Mouse (Mus musculus) kidney, postnatal 14 days (tissue): ENCODE results near the gene Kcnk16.
A peak's percentile ranks its signal among the peaks of the same experiment; 100 is the strongest.

ENCODE experiments used
- DNase-seq: peaks from one replicate; pipeline ENCODE4 v3.0.0; 2022; ENCODE audit warnings: mixed read lengths

The Kcnk16 gene

DNA sequence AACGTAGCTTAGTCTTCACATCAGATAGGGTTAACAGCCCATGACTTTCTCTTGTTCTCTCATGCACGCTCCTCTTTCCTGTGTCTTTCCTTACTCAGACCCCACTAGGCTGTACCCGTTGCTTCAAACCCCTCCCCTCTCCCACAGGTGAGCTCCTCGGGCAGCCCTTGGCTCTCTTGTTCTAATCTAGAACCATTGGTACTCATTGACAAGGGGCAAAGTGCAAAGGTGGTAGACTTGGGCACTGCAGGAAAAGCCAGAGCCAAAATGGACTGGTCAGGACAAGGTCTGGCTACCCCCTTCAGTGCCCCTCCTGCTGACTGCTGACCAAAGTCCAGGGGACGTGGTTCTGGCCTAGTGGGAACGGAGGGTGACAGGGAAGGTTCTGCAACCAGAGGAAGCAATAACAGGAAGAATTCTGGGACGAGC lies 38.9 kb downstream of the Kcnk16 start:
- DNase-seq = peak; percentile 85

DNA sequence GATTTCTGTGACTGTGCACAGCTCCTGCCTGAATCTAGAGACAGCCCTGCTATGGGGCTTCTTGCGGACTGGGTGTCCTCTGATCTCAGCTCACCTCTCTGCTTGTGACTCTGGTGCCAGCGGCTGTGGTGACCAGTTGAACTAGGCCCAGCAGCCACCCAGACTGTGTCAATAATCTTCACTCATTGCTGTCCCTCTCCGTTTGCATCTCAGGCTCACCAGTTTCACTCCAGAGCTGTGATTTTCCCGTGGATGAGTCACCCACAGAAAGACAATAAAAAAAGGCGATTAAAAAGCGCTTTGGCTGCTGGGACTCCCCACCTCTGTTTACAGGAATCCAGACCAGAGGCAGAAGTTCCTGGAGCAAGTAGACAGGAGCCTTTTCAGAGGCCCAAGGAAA lies 39.6 kb downstream of the Kcnk16 start:
- DNase-seq = no peak

- DNase-seq = peak; percentile 81
Observed at GRCm38 (mm10) chr14:20228336-20228735, 40.7 kb downstream of the Kcnk16 start.

DNA sequence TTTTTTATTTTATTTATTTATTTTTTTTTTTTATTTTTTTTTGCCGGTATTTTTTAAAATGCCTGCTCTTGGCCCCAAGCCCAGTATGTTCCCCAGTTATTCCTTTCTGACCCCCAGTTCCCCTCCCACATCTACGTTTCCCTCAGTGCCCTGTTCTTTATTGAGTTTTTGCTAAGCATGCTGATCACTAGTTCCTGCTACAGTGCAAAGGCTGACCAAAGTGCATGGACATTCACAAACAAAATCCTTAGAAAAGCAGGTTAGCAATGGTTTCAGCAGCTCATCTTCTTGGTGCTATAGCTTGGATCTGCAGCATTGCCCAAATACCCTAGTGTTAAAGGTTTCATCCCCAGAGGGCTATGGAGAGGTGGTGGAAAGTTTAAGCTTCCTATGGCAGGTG lies 42.0 kb downstream of the Kcnk16 start:
- peak; percentile 40 for DNase-seq

- no peak for DNase-seq
Observed at GRCm38 (mm10) chr14:20226488-20226887, 42.5 kb downstream of the Kcnk16 start.

DNA sequence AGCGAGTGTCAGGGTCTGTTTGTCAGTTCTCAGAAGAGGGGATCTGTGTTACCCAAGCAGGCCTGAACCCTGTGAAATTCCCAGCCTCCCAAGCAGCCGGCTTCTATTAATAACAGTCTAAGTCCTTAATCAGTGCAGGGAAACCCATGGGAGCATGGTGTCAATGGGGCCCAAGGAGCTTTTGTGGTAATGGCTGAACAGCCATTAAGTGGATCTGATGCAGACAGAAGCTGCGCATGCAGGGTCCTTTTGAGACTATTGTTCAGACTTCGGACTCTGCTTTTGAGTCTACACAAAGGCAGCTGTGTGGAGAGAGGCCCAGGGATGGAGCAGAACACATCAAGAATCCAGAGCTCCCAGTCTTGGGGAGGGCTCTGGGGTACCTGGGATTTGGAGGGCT lies 43.5 kb downstream of the Kcnk16 start:
- DNase-seq = no peak

GRCm38 (mm10) chr14:20224576-20225218 lies 44.3 kb downstream of the Kcnk16 start:
- peak; percentile 76 for DNase-seq

DNA sequence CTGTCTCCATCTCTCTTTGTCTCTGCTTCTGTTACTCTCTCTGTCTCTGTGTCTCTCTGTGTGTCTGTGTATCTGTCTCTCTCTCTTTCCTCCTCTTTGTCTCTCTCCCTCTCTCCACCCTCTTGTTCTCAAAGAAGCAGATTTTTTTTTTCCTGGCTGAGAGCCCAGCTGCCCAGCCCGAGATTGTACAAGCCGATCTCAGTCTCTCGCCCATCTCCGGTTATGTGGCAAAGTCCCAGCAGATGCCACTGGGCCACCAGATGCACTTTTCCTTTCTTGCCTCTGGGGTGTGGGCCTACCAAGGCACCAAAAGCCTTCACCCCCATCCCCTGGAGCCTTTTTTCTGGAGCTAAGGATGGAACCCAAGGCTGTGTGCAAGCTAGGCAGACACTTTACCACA lies 44.8 kb downstream of the Kcnk16 start:
- DNase-seq = peak; percentile 82

GRCm38 (mm10) chr14:20223253-20223652 lies 45.7 kb downstream of the Kcnk16 start:
- no peak for DNase-seq

DNA sequence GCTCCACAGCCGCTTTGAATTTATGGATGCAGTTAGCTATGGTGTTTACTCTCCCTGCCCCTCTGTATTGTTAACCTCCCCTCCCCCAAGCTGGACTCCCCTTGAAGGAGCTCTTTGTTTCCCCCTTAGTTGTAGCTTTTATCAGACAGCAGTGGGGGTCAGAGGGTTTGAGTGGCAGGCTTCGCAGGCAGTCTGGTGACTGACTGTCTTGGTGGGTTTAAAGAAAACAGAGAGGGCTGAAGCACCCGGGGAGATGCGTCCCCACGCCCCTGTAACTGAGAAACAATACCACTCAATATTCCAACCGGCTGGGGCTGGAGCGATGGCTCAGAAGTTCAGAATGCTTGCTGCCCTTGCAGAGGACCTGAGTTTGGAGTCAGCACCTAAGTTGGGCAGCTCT lies 47.9 kb downstream of the Kcnk16 start:
- no peak for DNase-seq

DNA sequence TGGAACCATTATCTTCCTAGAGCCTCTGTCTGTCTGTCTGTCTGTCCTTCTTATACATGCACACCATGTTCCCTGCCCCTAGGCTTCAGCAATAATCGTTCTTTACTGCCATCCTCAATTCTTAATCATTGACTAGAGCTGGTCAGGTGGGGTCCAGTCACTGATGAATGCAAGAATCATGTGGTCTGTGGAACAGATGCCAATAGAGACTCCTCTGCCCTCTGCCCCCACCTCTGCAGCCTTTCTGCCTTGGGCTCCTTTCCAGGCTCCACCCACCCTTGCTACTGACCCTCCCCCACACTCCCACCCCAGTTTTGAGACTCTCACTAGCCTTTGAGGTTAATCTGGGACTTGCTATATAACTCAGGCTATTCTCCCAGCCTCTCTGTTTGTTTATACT lies 49.1 kb downstream of the Kcnk16 start:
- DNase-seq = peak; percentile 85

GRCm38 (mm10) chr14:20217299-20217864 lies 51.6 kb downstream of the Kcnk16 start:
- DNase-seq = no peak

DNA sequence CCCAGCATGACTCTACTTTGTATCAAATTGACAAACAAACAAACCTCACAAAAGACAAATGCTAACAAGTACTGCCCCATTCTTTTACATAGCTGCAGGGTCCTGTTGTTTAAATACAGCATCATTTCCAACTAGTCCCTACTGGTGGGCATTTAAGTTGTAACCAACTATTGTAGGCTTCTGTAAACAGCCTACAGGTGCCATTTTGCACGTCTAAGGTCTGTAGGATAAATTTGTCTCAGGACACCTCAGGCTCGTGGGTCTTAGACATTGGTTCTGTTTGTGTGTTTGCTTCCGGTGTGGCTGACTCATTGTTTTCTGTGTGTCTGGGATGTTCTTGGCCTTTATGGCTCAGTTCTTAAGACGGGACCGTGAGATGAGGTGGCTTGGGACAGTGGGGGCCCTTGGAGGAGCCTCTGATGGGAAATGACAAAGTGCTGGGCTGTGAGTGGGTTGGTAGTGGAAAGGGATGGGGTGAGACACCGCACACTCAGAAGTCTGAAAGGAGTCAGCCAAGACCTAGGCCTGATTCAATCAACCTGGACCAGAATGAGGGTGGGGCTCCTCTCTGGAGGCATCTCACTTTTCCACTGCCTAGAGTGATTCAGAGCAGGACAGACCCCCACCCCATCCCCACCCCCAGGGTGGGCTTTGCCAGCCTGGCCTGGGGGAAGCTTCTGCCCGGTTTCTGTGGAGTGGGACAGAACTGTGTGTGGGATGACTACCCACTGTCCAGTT lies 52.3 kb downstream of the Kcnk16 start:
- no peak for DNase-seq

GRCm38 (mm10) chr14:20215826-20216225 lies 53.2 kb downstream of the Kcnk16 start:
- DNase-seq = no peak

DNA sequence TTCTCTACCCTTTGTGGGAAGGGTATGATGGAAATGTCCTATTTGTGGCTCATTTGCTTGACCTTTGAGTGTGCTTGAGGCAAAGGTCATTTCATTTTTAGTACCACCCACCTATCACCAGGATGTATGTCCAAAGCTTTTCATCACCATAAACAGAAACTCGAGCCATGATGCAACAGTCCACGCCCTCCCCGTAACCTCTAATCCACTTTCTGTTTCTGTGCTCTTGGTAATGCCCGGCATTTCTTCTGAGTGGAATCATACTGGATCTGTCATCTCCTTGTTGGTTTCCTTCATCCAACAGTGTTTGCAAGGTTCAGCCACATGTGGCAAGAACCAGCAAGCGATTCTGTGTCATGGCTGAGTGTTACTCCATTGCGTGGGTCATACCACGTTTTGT lies 54.9 kb downstream of the Kcnk16 start:
- no peak for DNase-seq

GRCm38 (mm10) chr14:20211754-20212601 lies 57.0 kb downstream of the Kcnk16 start:
- no peak for DNase-seq
